In genomic region chr17:5101157-5101556, GRCm38 (mm10) we compare ENCODE assay signal across 13 mouse cellular contexts.
A peak's percentile ranks its signal among the peaks of the same experiment; 100 is the strongest.
DNase-seq lines count a peak whose midpoint lies in the region; ATAC-seq and TF ChIP-seq lines count a peak whose summit lies in the region.
"Had no signal": no experiment of that assay in that cellular context is flagged by ENCODE, and none has a peak within 500 bp of the region (broad histone marks: within the 10 kb centered on the region; RNA-seq: fewer than 3 reads in every experiment).

No protein-coding gene starts in this region.

- H3K9ac ChIP-seq in hindbrain, embryonic 11.5 days (ENCODE audit: low read depth, low read length), result no peak overlapping the region
- no peak overlapping the region for H3K9ac ChIP-seq in hindbrain, embryonic 16.5 days (ENCODE audit: low read depth, low read length)
- no peak overlapping the region for H3K9ac ChIP-seq in midbrain, embryonic 13.5 days (replicated peaks)
- H3K9ac ChIP-seq in forebrain, embryonic 14.5 days (ENCODE audit: low read length), result no peak overlapping the region

- peak overlapping the region; percentile 51; the same call in 1 of the 2 replicates for H3K27ac ChIP-seq in hindbrain, embryonic 11.5 days (ENCODE audit: low read depth, low read length)
- no peak overlapping the region for H3K27ac ChIP-seq in hindbrain, embryonic 16.5 days (ENCODE audit: low read depth, low read length)
- peak overlapping the region; percentile 45 for H3K27ac ChIP-seq in midbrain, embryonic 13.5 days
- H3K27ac ChIP-seq in midbrain, embryonic 10.5 days (replicated peaks), result no peak overlapping the region; the same call in 1 of the 2 replicates
- peak overlapping the region; percentile 40; the same call in 1 of the 2 replicates for H3K27ac ChIP-seq in forebrain, embryonic 14.5 days (ENCODE audit: low read depth, low read length)
- H3K27ac ChIP-seq: heart, embryonic 10.5 days; limb, embryonic 13.5 days had no signal

- TF ChIP-seq POLR2A in brain, embryonic 14.5 days (IDR thresholded peaks at IDR 0.05; ENCODE audit: borderline replicate concordance, extremely low read depth, insufficient read depth, insufficient read length, poor library complexity, severe bottlenecking), result no peak

- no peaks in the 10 kb centered on the region for H3K27me3 ChIP-seq in hindbrain, embryonic 11.5 days (ENCODE audit: control insufficient read depth, insufficient read depth, low read length)
- H3K27me3 ChIP-seq in hindbrain, embryonic 16.5 days (replicated peaks; ENCODE audit: control insufficient read depth, insufficient read depth, low read length), result no peaks in the 10 kb centered on the region
- H3K27me3 ChIP-seq in midbrain, embryonic 13.5 days, result no peaks in the 10 kb centered on the region
- H3K27me3 ChIP-seq in midbrain, embryonic 10.5 days (ENCODE audit: low read depth, poor library complexity, severe bottlenecking), result no peaks in the 10 kb centered on the region
- H3K27me3 ChIP-seq in forebrain, embryonic 14.5 days (replicated peaks; ENCODE audit: control insufficient read depth, insufficient read depth, low read length), result no peaks in the 10 kb centered on the region
- H3K27me3 ChIP-seq: limb, embryonic 13.5 days had no signal

- no peak for ATAC-seq in hindbrain, embryonic 11.5 days (ENCODE audit: low FRiP score)
- ATAC-seq in hindbrain, embryonic 16.5 days, result no peak
- ATAC-seq in midbrain, embryonic 13.5 days, result no peak
- no peak for ATAC-seq in forebrain, embryonic 14.5 days

- no peak for DNase-seq in hindbrain, embryonic 11.5 days (ENCODE audit: low spot score)
- no peak for DNase-seq in midbrain, embryonic 10.5 days (ENCODE audit: low spot score)
- DNase-seq in brain, embryonic 14.5 days (ENCODE audit: low read depth), result peak; percentile 57
- no peak for DNase-seq in forebrain, embryonic 14.5 days (ENCODE audit: low spot score)
- no peak for DNase-seq in kidney, adult 18-20 months
- no peak for DNase-seq in adrenal gland, postnatal 36 days
- DNase-seq: cerebellum, adult 2 months; kidney, adult 2 months; right cerebral cortex, postnatal 14 days had no signal

- H3K4me1 ChIP-seq in hindbrain, embryonic 11.5 days (replicated peaks; ENCODE audit: control insufficient read depth, insufficient read depth, low read length), result no peaks in the 10 kb centered on the region; the same call in none of the 2 replicates
- peaks cover 21% of the 10 kb centered on the region for H3K4me1 ChIP-seq in hindbrain, embryonic 16.5 days (ENCODE audit: control insufficient read depth, insufficient read depth, low read depth, low read length)
- peaks cover 67% of the 10 kb centered on the region for H3K4me1 ChIP-seq in midbrain, embryonic 13.5 days (replicated peaks)
- H3K4me1 ChIP-seq in midbrain, embryonic 10.5 days, result peaks cover 59% of the 10 kb centered on the region
- peaks cover 33% of the 10 kb centered on the region for H3K4me1 ChIP-seq in forebrain, embryonic 14.5 days (ENCODE audit: control insufficient read depth, insufficient read depth, low read length)

- no peak overlapping the region for H3K4me3 ChIP-seq in hindbrain, embryonic 11.5 days (ENCODE audit: low read depth, low read length)
- no peak overlapping the region for H3K4me3 ChIP-seq in hindbrain, embryonic 16.5 days (ENCODE audit: low read length)
- no peak overlapping the region for H3K4me3 ChIP-seq in midbrain, embryonic 13.5 days (replicated peaks)
- H3K4me3 ChIP-seq in midbrain, embryonic 10.5 days, result no peak overlapping the region
- H3K4me3 ChIP-seq in forebrain, embryonic 14.5 days (ENCODE audit: low read depth, low read length), result no peak overlapping the region
- H3K4me3 ChIP-seq: heart, embryonic 10.5 days; limb, embryonic 13.5 days had no signal

- 76% methylated on average over 8 of the region's 8 CpGs for WGBS in hindbrain, embryonic 11.5 days
- 51% methylated on average over 8 of the region's 8 CpGs for WGBS in hindbrain, embryonic 16.5 days
- 58% methylated on average over 8 of the region's 8 CpGs for WGBS in midbrain, embryonic 13.5 days
- WGBS in midbrain, embryonic 10.5 days, result 81% methylated on average over 8 of the region's 8 CpGs
- 41% methylated on average over 8 of the region's 8 CpGs for WGBS in forebrain, embryonic 14.5 days

- no peak overlapping the region for H3K4me2 ChIP-seq in hindbrain, embryonic 11.5 days (replicated peaks; ENCODE audit: low read depth, low read length)
- no peak overlapping the region for H3K4me2 ChIP-seq in hindbrain, embryonic 16.5 days (ENCODE audit: low read length)
- no peak overlapping the region for H3K4me2 ChIP-seq in midbrain, embryonic 13.5 days (replicated peaks)
- no peak overlapping the region for H3K4me2 ChIP-seq in forebrain, embryonic 14.5 days (ENCODE audit: low read length)
- H3K4me2 ChIP-seq: limb, embryonic 13.5 days had no signal

- no peaks in the 10 kb centered on the region for H3K36me3 ChIP-seq in hindbrain, embryonic 11.5 days (ENCODE audit: control insufficient read depth, insufficient read depth, low read length)
- H3K36me3 ChIP-seq in hindbrain, embryonic 16.5 days (ENCODE audit: control insufficient read depth, insufficient read depth, low read length), result no peaks in the 10 kb centered on the region
- peaks cover 3% of the 10 kb centered on the region; the same call in 1 of the 2 replicates for H3K36me3 ChIP-seq in midbrain, embryonic 13.5 days
- peaks cover 11% of the 10 kb centered on the region for H3K36me3 ChIP-seq in midbrain, embryonic 10.5 days
- no peaks in the 10 kb centered on the region for H3K36me3 ChIP-seq in forebrain, embryonic 14.5 days (ENCODE audit: control insufficient read depth, insufficient read depth, low read length)
- H3K36me3 ChIP-seq: heart, embryonic 10.5 days had no signal

- no peaks in the 10 kb centered on the region for H3K9me3 ChIP-seq in hindbrain, embryonic 11.5 days (ENCODE audit: control insufficient read depth, low read length)
- H3K9me3 ChIP-seq in hindbrain, embryonic 16.5 days (ENCODE audit: control insufficient read depth, low read length), result no peaks in the 10 kb centered on the region
- no peaks in the 10 kb centered on the region for H3K9me3 ChIP-seq in midbrain, embryonic 13.5 days
- H3K9me3 ChIP-seq in midbrain, embryonic 10.5 days (replicated peaks), result no peaks in the 10 kb centered on the region
- H3K9me3 ChIP-seq in forebrain, embryonic 14.5 days (replicated peaks; ENCODE audit: control insufficient read depth, low read length), result no peaks in the 10 kb centered on the region
- H3K9me3 ChIP-seq: heart, embryonic 10.5 days; limb, embryonic 13.5 days had no signal

- TF ChIP-seq CTCF in brain, embryonic 14.5 days (IDR thresholded peaks at IDR 0.05; ENCODE audit: borderline replicate concordance, extremely low read depth, insufficient read depth, insufficient read length), result no peak

Comparison
In these comparisons a context has a peak if more than half of its experiments do, and no peak if none do; other contexts are left out.
1. H3K27ac ChIP-seq: peak in hindbrain, embryonic 11.5 days (single experiment), midbrain, embryonic 13.5 days (single experiment) and forebrain, embryonic 14.5 days (single experiment); none in hindbrain, embryonic 16.5 days (single experiment) and midbrain, embryonic 10.5 days (single experiment).